Mouse (Mus musculus): Measurements from ENCODE around the gene Card14.

- TF ChIP-seq MAFK (IDR thresholded peaks at IDR 0.05; ENCODE audit: insufficient read depth, low read depth, low read length) (no peak), CHD2 (IDR thresholded peaks at IDR 0.05; ENCODE audit: low read depth, low read length) (no peak), ZC3H11A (IDR thresholded peaks at IDR 0.05; ENCODE audit: borderline replicate concordance, low read depth, low read length) (no peak)
Observed at GRCm38 (mm10) chr11:119281030-119281429, 26.5 kb upstream of the Card14 start.
